Mouse (Mus musculus) heart, postnatal 0 days (tissue): ENCODE data around the gene Ropn1.

ENCODE experiments used
- CTCF ChIP-seq: IDR thresholded peaks from 2 replicates; pipeline ENCODE4 v1.5.1; 2016; ENCODE audit warnings: antibody characterized with exemption, control low read depth, low read depth
- EP300 ChIP-seq: IDR thresholded peaks from 2 replicates; pipeline ENCODE4 v1.6.1; 2016; ENCODE audit warnings: antibody characterized with exemption, low read depth

- TF ChIP-seq EP300, result no peak
- TF ChIP-seq CTCF, result no peak
Measured at GRCm38 (mm10) chr16:34671966-34672365, 22.2 kb downstream of the Ropn1 start.
